Mouse (Mus musculus) spleen, adult 2 months (tissue): ENCODE measurements around the gene Adarb1. TPM values are rescaled to one million over a fixed set of nuclear protein-coding genes. Genes with fewer than 3 reads are reported as not detected.

Experiments
- DNase-seq, 2 experiments: peaks; one replicate each; pipeline versions ENCODE4 v3.0.0 to v3.0.0-alpha.2; 2012 to 2021; ENCODE audit warnings: low spot score in 2 of 2, low read depth in 1 of 2
- H3K27ac ChIP-seq: fragments of 200-500 bp; 2 replicates; pipeline ENCODE4 v1.5.1; 2012; ENCODE audit warnings: low read length, inconsistent platforms; ENCODE audit not compliant: insufficient read depth
- H3K27me3 ChIP-seq: fragments of 200-500 bp; 2 replicates; pipeline ENCODE4 v1.6.1; 2012; ENCODE audit warnings: mild to moderate bottlenecking, moderate library complexity, low read length, inconsistent platforms; ENCODE audit not compliant: control insufficient read depth, insufficient read depth
- H3K36me3 ChIP-seq: fragments of 200-500 bp; 2 replicates; pipeline ENCODE4 v1.6.1; 2012; ENCODE audit warnings: mild to moderate bottlenecking, low read length, inconsistent platforms; ENCODE audit not compliant: control insufficient read depth, insufficient read depth
- H3K4me1 ChIP-seq: fragments of 200-500 bp; 2 replicates; pipeline ENCODE4 v1.6.1; 2011; ENCODE audit warnings: inconsistent platforms; ENCODE audit not compliant: control insufficient read depth, insufficient read depth, insufficient read length
- H3K4me3 ChIP-seq: fragments of 200-500 bp; 2 replicates; pipeline ENCODE4 v1.5.1; 2011; ENCODE audit warnings: mild to moderate bottlenecking, inconsistent platforms; ENCODE audit not compliant: insufficient read depth, insufficient read length; ENCODE audit errors: extremely low read depth
- CTCF ChIP-seq: fragments of 200-500 bp; IDR thresholded peaks from 2 replicates; pipeline ENCODE4 v1.5.1; 2011; ENCODE audit warnings: mild to moderate bottlenecking, inconsistent platforms; ENCODE audit not compliant: insufficient read depth, insufficient read length, insufficient replicate concordance; ENCODE audit errors: extremely low read depth
- POLR2A ChIP-seq: fragments of 200-500 bp; IDR thresholded peaks from 2 replicates; pipeline ENCODE4 v1.6.1; 2011; ENCODE audit warnings: low read depth, low read length, inconsistent platforms
- WGBS: fragments of 180-500 bp; shearing (Covaris S2); methylation state at CpG from one replicate; pipeline ENCODE4 v1.1.7; 2018; 5-methylcytosine and 5-hydroxymethylcytosine counted together
- polyA plus RNA-seq: library from polyadenylated mRNA; depleted of rRNA; stranded (reverse); fragments of >200 nt; gene quantifications from 2 replicates; pipeline ENCODE4 v1.2.3, GENCODE M21; 2012

Adarb1 gene
- polyA plus RNA-seq, 1 experiment, result 2.2 TPM

DNA sequence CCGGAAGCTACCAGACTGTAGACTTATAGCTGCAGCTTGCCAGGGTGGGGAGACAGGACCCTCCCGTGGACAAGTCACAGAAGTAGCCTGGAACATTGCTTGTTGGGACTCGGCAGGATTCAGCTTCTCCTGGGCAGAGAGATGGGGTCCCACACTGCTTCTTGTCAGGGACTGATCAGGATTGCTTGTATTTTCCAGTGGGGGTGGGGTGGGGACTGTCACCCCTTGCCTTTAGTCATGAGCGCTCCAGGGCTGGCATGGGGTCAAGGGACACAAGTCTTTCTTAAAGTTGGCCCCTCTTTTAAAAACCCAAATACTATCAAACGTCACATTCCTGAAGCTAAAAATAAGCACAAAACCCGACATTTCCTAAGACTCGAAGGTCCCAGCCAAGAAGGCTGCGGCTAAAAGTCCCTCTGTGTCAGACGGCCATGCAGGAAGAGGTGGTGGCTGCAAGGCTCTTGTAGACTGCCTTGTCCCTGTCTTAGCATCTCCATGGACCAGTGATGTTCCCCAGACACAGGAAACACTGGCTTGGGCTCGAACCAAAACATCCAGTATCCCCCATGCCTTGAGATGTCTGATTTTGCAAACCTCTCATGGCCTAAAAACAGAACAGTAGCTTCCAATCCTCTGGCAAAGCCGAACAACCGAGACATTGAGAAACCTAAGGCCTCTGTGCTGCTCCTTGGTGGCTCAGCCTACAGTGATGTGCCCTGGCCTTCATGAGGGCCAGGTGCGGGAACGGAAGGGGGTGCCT lies 37.4 kb upstream of the Adarb1 start:
- WGBS, result 71% methylated on average over 14 of the region's 14 CpGs
- Histone ChIP-seq H3K36me3 (no peaks in the 10 kb centered on the region), H3K27ac (no peak overlapping the region), H3K4me3 (no peak overlapping the region), H3K4me1 (no peaks in the 10 kb centered on the region), H3K27me3 (peaks cover 3% of the 10 kb centered on the region; the same call in 1 of the 2 replicates)
- TF ChIP-seq POLR2A (no peak), CTCF (no peak)
- DNase-seq, result no peak

- Histone ChIP-seq H3K27ac (no peak overlapping the region), H3K27me3 (peaks cover 3% of the 10 kb centered on the region; the same call in 1 of the 2 replicates), H3K4me3 (no peak overlapping the region), H3K36me3 (no peaks in the 10 kb centered on the region), H3K4me1 (no peaks in the 10 kb centered on the region)
- 86% methylated on average over 6 of the region's 6 CpGs for WGBS
- TF ChIP-seq POLR2A (no peak), CTCF (no peak)
- DNase-seq, result no peak
Measured at GRCm38 (mm10) chr10:77454795-77455194, 36.7 kb upstream of the Adarb1 start.

DNA sequence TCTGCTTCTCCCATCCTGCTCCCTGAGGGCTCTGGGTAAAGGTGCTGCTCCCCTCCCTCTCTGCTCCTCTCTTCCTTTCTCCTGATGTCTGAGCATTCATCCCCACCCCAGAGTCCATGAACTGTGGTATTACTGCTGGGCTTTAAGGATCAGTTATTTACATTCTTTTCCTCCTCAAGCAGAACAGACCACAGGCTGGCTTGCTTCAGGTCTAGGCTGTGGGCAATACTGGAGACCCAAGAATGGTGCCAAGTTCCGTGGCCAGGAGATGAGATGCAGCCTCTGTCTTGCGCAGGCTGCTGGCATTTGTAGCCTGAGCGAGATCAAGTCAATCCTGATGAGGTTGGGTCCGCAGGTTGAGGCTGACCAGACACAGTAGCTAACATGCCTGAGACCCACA lies 33.8 kb upstream of the Adarb1 start:
- no peaks in the 10 kb centered on the region for H3K4me1 ChIP-seq
- no peak for DNase-seq
- 92% methylated on average over 4 of the region's 4 CpGs for WGBS
- peaks cover 7% of the 10 kb centered on the region for H3K27me3 ChIP-seq
- H3K4me3 ChIP-seq, result no peak overlapping the region
- H3K36me3 ChIP-seq, result no peaks in the 10 kb centered on the region
- TF ChIP-seq POLR2A (no peak), CTCF (no peak)
- no peak overlapping the region for H3K27ac ChIP-seq

GRCm38 (mm10) chr10:77450159-77450464 lies 32.0 kb upstream of the Adarb1 start:
- no peak for DNase-seq
- TF ChIP-seq POLR2A (no peak), CTCF (no peak)
- Histone ChIP-seq H3K4me1 (no peaks in the 10 kb centered on the region), H3K27me3 (peaks cover 7% of the 10 kb centered on the region), H3K4me3 (no peak overlapping the region), H3K27ac (no peak overlapping the region), H3K36me3 (no peaks in the 10 kb centered on the region)

DNA sequence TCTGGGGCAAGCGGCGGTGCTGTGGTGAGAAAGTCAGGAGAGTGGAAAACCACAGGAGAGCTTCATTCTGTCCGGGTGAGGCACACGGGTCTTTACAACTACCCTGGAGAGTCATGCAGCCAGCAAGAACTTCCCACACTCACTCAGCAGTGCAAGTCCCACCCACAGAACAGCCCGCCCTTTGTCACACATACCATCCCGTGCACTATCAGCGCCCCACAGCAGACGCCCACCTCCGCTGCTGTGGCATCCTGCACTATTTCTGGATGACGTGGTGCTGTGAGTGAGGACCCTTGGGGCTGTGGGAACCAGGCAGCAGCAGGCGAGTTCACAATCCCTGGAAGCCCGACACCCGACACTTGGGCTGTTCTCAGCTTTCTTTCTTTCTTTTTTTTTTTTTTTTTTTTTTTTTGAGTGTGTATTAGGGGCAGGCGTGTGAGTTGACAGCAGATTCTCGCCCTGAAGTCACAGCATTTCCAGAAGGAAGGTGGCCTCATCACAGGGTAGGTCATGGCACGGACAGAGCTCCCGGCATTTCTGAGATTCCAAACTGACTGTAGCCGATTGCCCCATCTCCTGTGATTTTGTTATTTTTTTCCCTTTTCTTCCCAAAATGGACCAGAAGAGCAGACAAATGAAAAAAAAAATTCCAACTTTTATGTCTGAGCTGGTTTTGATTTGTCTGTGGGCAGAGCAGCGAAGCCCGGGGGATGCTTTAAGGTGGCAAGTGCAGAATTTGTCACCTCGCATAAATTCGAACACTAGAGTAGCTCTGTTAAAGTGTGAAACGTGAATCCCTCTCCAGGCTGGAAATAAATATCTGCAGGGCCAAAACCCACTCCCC lies 31.5 kb upstream of the Adarb1 start:
- Histone ChIP-seq H3K36me3 (no peaks in the 10 kb centered on the region), H3K27me3 (peaks cover 7% of the 10 kb centered on the region), H3K4me3 (no peak overlapping the region), H3K27ac (no peak overlapping the region), H3K4me1 (no peaks in the 10 kb centered on the region)
- DNase-seq, result no peak
- WGBS, result 29% methylated on average over 23 of the region's 23 CpGs
- TF ChIP-seq POLR2A (no peak), CTCF (no peak)

GRCm38 (mm10) chr10:77448698-77449247 lies 30.7 kb upstream of the Adarb1 start:
- Histone ChIP-seq H3K4me3 (no peak overlapping the region), H3K36me3 (no peaks in the 10 kb centered on the region), H3K27ac (no peak overlapping the region), H3K4me1 (no peaks in the 10 kb centered on the region), H3K27me3 (peaks cover 7% of the 10 kb centered on the region)
- no peak for DNase-seq
- WGBS, result 34% methylated on average over 6 of the region's 6 CpGs
- TF ChIP-seq CTCF (no peak), POLR2A (no peak)

DNA sequence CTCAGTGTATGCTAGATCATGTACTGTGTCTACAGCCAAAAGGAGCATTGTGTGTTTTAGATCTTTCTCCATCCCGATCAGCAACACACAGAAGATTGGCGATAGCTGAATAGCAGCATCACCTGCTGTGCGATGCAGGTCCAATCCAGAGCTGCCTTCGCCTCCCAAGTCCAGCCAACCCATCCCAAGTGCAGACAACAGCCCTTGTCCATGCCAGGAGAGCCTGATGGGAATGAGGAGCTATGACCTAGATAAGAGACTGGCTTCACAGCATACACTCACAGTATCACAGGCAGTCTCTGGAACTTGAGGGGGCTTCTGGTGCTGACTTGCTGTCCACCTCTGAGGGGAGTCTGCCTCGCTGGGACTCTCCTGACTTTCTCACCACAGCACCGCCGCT lies 30.1 kb upstream of the Adarb1 start:
- Histone ChIP-seq H3K4me1 (no peaks in the 10 kb centered on the region), H3K36me3 (no peaks in the 10 kb centered on the region), H3K4me3 (no peak overlapping the region), H3K27ac (no peak overlapping the region), H3K27me3 (peaks cover 7% of the 10 kb centered on the region)
- WGBS, result 88% methylated on average over 7 of the region's 7 CpGs
- TF ChIP-seq POLR2A, result no peak
- no peak for TF ChIP-seq CTCF
- DNase-seq, result no peak
